Mouse (Mus musculus) heart, postnatal 14 days (tissue): ENCODE measurements around the gene Cep83. TPM values are rescaled to one million over a fixed set of nuclear protein-coding genes. Genes with fewer than 3 reads are reported as not detected.
"Not testable (repeated sequence)": the region's sequence is repeated elsewhere in the genome, so short reads cannot be mapped to it uniquely, and the experiment has no call there.

Experiments used
- DNase-seq, 2 experiments: peaks; one replicate each; pipeline ENCODE4 v3.0.0; 2021 to 2022
- intact Hi-C: fragments of 180-260 bp; cut with DNase I; formaldehyde crosslinking; loops from one replicate; pipeline ENCODE4 v1.15.1; 2025
- long read RNA-seq, 2 experiments: library from polyadenylated mRNA; stranded (forward); transcript quantifications; one replicate each; pipeline ENCODE4 v2.0.0; 2021
- total RNA-seq, 2 experiments: library from RNA; stranded (reverse); gene quantifications; 2 replicates each; pipeline ENCODE4 v1.2.3; 2021

Gene Cep83
- total RNA-seq = 10 to 100 TPM; 20.1 to 21.5 TPM
- long read RNA-seq, experiment 1, transcript Cep83-201 (16 exons, 3,639 nt) = major isoform, 24 of 38 reads
- long read RNA-seq, experiment 1, transcript Cep83-204 (4 exons, 1,842 nt) = minor isoform, 7 of 38 reads
- long read RNA-seq, experiment 1, partial matches to known transcripts = 3 of 38 reads
- long read RNA-seq, experiment 1, other reads (novel, unspliced or antisense) = 3 of 38 reads
- long read RNA-seq, experiment 2, transcript Cep83-204 (4 exons, 1,842 nt) = minor isoform, 5 of 31 reads
- long read RNA-seq, experiment 2, transcript Cep83-201 (16 exons, 3,639 nt) = major isoform, 20 of 31 reads
- long read RNA-seq, experiment 2, partial matches to known transcripts = 5 of 31 reads
- long read RNA-seq, experiment 2, other reads (novel, unspliced or antisense) = 1 of 31 reads

DNA sequence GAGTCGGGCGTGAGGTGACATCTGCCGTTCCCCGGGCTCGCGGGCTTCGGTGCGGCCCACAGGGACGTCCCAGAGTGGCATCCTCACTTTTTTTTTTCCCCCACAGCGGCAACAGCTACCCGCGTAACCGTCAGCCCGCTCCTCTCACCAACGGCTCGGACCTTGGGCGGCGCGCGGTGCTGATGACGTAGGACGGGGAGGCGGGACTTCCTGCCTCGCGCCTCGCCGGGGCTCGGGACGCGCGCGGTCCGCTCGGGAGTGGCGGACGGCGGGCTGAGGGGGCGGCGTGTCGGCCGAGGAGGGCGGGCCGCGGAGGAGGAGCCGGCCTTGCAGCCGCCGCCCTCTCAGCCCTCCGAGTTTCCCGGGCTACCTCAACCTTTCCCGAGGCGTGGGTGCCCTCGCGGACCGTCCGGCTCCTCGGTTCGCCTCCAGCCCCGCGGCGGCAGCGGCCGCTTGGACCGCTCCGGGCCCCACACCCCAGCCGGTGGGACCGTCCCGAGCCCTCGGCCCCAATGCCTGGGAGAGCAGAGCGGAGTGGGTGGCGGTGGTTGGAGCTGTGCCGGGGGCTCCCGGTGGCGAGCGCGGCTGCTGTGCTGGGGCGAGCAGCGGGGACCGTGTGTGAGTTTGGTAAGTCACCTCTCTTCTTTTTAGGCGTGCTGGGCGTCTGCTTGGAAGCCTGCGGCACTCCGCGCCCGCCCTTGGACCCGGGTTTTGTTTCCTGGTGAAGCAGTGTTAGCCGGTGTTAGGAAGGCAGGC lies at the start of gene Cep83:
Cep83 (plus strand) TSS at position 235 of the 756 bp plus-strand sequence.
- intact Hi-C loops = no loop called here
- DNase-seq = peak; percentile 97 to 98

DNA sequence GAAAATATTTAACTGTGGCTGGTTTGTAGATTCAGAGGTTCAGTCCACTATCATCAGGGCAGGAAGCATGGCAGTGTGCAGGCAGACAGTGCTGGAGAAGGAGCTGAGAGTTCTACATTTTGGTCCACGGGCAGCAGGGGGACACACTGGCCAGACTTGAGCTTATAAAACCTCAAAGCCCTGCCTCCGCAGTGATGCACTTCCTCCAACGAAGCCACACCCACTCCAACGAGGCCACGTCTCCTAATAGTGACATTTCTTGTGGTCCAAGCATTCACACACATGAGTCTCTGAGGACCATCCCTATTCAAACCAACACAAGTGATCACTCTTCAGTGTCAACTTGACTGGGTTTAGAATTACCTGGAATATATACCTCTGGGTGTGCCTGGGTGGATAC lies 49.2 kb upstream of the Cep83 start:
- intact Hi-C loops = no loop called here
- no peak for DNase-seq

DNA sequence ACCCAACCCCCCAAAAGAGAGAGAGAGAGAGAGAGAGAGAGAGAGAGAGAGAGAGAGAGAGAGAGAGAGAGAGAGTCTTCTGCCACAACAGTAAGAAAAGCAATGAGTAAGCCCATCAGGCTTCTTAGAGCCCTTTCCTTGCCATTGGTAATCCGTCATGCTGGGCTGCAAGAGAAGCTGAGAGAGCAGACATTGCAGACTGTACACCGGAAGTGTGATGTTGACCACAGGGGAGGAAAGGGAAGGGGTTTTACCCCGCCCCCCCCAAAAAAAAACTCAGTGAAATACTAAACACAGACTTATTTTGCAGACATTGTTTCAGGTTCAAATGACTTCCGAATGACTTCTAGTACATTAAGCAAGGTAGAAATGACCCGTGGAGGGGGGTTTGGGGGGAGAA lies 48.4 kb upstream of the Cep83 start:
- intact Hi-C loops = no loop called here
- DNase-seq = no peak

DNA sequence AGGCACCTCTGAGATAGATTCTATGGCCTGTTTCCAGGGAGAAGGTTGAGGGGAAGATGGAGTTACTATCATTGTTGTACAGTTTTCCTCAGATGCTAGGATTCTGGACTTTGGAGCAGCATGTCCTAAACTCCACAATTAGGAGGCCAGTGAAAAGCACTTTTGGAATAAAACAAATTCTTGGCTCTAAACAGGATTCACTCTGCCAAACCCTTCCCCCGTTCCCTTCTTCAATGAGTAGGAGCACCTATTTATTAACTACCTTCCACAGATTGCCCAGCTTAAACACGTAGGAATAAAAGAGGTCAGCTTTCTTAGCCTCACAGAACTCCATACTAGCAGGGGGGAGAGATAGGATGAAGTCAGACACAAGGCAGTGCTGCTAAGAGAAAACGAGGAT lies 24.4 kb upstream of the Cep83 start:
- no peak for DNase-seq
- intact Hi-C loops = no loop called here

DNA sequence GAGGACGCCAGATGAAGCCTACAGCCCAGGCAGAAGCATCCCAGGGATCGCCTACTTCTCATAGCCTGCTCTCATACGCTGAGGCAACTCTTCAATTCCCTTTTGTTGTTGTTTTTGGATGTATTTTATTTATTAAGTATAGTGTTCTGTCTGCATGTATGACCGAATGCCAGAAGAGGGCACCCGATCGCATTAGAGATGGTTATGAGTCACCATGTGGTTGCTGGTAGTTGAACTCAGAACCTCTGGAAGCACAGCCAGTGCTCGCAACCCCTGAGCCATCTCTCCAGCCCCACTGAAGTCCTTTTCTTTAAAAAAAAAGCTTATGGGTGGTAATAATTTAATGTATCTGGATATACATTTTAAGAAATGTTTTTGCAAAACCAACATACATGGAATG lies 24.0 kb upstream of the Cep83 start:
- intact Hi-C loops = no loop called here
- DNase-seq = no peak

DNA sequence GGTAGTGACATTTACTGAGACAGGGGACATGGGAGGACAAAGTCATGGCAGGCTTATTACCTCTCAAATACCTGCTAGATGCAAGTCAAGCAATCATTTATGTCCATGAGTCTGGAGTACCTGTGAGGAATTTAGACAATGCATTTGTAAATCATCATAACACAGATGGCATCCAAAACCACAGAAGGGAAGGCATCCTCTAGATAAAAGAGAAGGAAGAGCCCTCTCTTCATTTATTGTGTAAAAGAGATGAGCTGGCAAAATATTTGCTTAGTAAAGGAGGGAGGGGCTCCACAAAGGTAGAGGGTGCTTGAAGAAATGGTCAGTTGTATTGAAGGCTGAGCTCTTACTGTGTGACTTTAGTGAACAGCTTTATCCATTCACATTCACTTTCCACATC lies 20.3 kb upstream of the Cep83 start:
- intact Hi-C loops = no loop called here
- no peak for DNase-seq

DNA sequence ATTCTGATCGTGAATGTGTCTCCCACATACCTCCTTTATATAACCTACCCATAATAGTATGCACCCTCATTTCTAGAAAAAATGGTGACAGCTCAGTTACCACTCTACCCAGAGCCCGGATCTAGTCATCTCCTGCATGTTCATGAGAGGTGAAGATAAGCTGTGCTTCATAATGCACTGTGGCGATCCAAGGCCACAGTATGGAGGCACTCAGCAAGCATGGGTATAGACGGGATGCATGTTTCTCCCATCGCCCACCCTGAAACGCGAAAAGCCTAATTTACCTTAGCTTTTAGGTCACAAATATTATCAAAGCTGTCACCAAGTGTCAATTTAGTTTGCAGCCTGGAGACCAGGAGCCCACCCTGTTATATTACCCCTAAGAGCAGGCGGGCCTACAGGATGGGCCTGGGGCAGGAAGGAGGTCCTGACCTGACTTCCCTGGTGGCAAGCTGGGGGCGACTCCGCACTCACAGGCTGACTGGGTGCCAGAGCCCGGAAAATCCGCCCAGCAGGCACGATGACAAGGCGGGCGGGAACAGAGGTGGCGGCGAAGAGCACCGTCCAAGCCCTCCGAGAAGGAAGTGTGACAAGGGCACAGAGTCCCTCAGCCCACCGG lies 544 bp upstream of the Cep83 start:
- intact Hi-C loops = no loop called here
- no peak for DNase-seq

DNA sequence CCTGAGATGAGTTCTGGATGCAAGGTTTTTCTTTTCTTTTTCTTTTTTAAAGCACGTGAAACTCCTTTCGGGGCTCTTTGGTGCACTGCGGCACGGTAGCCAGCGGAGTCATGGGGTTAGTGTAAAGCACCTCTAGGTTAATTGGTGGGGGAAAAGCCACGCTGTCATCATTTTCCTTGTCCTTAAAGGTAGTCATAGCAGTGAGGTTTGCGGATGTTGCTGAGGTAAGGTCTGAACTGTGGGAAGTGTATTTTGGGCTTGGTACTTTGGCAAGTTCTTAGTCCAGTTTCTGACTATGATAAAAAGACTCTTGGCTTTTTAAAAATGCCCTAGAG lies 689 bp downstream of the Cep83 start:
- intact Hi-C loops = no loop called here
- DNase-seq = no peak

DNA sequence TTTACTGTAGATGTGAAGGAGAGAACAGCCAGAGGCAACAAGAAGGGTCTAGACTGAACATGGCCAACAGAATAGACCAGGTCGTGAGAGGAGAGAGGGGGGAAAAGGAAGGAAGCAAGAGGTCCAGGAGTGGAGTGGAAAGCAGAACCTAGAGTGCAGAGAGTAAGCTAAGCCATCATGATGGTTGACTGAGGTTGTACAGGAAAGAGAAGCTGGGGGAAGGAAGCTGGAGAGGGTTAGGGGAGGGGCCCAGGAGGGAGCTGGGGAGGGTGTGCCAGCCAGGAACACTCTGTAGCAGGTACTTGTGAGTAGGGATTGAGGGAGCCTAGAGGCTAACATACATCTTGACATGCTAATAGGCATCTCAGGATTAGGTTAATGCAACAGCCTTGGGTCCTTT lies 1.9 kb downstream of the Cep83 start:
- DNase-seq = no peak
- intact Hi-C loops = no loop called here

DNA sequence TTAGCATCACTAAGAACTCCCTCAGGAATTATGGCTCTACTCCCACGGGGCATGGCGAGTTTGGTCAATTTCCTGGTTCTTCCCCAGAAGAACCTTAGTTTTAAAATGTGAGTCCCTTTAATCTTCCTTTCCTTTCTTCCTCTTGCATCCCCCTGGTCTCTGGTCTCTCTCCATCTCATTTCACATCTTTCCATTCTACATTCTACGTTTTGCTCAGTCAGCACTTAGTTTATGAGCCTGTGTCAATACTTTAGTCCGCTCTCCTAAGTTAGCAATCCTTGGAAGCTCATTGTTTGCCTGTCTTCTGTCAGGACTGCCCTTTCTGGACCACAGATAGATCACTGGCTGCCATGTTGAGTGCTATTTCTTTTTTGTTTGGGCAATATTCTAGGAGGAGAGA lies 3.7 kb downstream of the Cep83 start:
- intact Hi-C loops = no loop called here
- no peak for DNase-seq

DNA sequence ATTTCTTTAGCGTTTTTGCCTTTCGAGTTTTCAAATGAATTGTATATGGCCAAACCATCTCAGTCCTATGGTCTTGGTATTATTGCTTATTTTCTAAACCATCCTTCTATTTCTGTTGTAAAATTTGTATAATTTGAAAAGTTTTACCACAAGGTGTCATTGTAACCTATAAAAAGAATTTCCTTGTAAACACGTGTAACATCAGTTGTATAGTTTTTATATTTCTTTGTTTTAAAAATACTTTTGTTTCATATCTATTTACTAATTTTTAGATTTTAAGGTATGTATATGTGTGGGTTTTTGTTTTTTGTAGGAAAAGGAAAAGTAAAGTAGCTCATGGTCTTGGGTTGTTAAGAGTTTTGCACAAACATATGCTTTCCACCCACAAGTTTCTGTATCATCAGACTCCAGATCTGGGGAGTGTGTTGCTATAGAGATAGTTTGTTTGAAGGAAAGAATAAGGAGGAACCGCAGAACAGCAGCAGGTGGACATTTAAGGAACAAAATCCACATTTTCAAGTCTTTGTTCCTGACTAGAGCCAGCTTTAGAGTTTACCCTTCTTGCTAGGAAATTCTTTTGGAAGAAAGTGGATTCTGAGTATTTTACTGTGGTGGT lies 17.3 kb downstream of the Cep83 start:
- intact Hi-C loops = loop anchor here (5.0 kb wide), 2 partner anchors 237 to 252 kb away; partner anchors contain the start of gene Plxnc1
- DNase-seq = no peak

DNA sequence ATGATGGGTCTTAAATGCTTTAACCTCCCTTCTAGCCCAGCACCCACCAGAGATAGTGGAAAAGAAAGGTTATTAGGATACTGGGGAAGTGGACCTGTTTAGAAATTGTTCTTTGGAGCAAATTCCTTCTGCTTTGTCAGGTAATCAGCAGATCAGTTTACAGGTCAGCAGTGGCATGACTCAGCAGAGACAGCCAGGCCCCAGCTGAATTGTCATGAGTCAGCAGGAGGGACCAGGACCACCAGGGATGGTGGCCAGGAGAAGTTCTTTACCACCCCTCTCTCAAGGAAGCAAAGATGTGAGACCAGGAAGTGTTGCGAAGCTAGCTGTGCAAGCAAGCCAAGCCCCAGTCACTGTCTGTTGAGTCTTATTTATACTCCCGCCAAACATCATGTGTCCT lies 18.2 kb downstream of the Cep83 start:
- intact Hi-C loops = loop anchor here (5.0 kb wide), 2 partner anchors 236 to 251 kb away; partner anchors contain the start of gene Plxnc1

DNA sequence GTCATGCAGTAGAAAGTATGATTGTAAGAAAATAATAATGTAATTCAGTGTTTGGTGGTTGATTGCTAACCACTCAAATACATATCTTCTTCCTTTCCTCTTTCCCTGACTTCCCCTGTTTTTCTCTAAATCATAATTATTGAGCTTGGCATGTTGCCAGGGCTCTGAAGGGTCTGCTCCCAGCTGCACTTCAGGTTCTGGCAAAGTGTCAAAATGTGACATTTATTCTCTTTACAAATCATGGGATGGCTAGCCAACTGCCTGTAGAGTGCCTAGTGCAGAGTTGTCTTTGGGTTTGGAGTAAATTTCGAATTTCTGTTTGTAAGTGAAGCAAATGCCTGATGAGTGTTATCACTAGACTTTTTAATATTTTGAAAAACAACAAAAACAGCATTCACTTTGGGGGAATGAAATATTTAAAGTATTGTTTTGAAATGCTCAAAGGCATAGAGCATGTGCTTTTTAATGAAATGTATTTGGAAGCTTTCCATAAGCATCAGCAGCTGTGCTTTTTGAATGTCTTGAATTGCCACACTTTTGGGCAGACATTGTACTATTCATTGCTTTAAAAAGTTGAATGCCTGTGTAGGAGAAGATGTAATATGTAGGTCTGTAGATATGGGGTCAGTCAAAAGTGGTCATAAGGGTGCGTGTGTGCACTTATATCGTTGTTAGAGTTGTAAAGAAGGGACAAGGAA lies 21.3 kb downstream of the Cep83 start:
- peak; percentile 10 to 27 for DNase-seq
- intact Hi-C loops = loop anchor here (5.0 kb wide), 2 partner anchors 233 to 248 kb away; partner anchors contain the start of gene Plxnc1

More for the DNA sequence above, 18.2 kb downstream of the Cep83 start:
- no peak for DNase-seq

DNA sequence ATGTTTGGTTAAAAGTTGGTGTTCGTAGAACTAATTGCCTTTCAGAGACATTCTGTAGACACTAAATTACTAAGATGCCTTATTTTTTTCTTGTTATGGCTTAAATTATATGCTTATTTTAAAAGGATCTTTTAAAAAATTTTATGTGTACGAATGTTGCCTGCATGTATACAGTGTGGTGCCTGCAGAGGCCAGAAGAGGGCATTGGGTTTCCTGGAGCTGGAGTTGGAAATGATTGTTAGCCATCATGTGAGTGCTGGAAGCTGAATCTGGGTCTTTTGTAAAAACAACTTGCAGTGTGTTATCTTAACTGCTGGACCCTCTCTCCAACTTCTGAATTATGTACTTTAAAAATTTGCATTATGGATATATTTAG lies 21.9 kb downstream of the Cep83 start:
- no peak for DNase-seq
- intact Hi-C loops = no loop called here

DNA sequence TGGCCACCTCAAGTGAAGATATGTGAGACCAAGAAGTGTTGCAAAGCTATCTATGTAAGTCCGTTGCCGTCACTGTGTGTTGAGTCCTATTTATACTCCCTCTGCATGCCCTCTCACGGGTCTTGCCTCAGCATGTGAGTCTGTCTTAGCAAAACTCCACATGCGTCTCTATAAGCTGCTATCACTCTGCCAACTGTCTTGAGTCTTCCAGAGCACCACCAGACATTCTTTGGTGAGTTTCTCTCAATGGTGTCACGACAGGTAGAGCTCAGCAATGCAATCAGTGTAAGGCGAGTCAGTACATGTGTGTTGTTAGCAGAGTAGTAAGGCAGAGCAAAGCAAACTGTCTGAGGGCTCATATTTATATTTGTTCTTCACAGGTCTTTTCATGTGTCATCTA lies 31.8 kb downstream of the Cep83 start:
- intact Hi-C loops = no loop called here
- DNase-seq = no peak

DNA sequence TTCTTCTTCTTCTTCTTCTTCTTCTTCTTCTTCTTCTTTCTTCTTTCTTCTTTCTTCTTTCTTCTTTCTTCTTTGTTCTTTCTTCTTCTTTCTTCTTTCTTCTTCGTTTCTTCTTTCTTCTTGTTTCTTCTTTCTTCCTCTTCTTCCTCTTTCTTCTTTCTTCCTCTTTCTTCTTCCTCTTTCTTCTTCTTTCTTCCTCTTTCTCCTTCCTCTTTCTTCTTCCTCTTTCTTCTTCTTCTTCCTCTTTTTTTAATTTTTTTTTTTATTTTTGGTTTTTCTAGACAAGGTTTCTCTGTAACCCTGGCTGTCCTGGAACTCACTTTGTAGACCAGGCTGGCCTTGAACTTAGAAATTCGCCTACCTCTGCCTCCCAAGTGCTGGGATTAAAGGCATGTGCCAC lies 39.6 kb downstream of the Cep83 start:
- DNase-seq, intact Hi-C loops: not testable (repeated sequence)

DNA sequence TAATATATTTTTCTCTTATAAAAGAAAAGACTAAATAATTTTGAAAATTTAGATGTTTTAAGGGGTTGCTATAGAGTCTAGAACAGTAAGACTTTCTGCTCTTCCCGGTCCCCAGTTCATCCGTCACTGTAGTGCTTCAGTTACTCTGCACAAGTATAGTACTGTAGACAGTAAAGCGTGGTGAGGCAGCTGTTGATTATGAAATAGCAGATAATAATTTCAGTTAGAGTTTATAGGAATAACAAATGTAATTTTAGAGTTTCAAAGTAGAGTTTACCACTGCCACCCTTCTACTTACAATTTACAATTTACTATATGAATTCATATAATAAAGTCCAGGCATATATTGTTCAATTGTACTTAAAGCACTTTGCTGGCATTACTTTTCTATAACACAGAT lies 42.0 kb downstream of the Cep83 start:
- no peak for DNase-seq
- intact Hi-C loops = no loop called here

DNA sequence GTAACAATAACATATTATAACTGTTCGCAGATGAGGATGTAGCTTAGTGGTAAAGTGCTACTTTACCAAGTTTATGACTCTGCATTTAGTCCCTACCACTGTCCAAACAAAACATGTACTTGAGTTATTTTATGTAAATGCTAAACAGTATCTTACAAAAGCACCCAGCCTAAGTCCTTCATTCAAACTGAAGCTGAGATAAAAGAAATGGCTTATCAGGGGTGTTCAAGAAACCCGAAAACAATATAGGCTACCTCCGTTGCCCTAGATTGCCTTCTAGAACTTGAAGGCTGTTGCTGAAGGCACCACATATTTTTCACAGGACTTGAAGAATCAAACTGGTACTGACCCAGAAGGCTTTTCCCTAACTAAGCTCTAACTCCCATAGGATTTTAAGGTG lies 46.4 kb downstream of the Cep83 start:
- intact Hi-C loops = no loop called here
- DNase-seq = no peak

DNA sequence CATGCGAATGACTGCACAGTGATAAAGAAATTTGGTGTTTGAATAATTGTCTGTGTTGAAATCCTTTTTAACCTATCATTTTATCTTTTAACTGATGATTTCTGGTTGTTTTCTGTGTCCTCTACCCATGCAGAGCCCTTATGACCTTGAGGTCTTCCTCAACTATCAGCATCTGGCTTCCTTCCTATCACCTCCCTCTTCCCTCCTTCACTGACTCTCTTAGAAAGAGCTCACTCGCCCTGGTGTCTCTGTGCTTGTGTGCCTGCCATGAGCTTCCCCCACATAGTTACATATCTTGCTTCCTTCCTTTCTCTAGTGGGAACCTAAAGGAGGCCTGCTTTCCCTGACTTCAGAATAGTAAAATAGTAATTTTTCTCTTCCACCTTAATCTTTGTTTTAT lies 51.8 kb downstream of the Cep83 start:
- no peak for DNase-seq
- intact Hi-C loops = no loop called here

DNA sequence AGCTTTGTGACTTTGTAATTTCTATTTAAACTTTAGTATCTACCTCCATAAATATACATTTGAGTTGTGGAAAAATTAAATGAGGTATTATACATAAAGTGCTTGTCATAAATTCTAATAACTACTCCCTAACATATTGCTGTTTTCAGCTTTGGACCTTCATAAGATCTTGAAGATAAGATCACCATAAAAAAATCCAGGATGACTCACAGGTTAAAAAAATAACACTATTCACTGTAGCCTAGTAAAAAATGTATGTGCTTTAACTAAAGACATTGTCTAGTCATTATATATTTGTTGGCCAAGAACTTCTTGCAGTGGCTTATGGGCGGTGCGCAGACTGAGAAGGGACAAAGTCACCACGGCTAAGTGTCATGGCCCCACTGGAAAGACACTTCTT lies 53.0 kb downstream of the Cep83 start:
- no peak for DNase-seq
- intact Hi-C loops = no loop called here
